ENCODE assay signal across 17 mouse cellular contexts in the genomic region with DNA sequence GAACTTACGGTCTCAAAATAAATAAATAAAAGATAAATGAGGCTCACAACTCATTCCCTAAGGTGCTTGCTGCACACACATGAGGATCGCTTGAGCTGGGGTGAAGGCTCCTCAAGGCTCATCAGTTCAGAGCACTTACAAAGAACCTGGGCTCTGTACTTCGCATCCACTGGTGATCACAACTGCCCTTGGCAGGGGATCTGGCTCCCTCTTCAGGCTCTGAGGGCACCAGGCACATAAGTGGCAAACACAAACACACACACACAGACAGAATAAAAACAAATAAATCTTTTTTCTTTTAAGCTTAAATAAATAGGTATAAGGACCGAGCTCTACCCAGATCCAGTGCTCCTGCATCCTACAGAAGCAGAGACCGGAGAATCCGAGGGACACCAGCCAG. TPM values are rescaled to one million over a fixed set of nuclear protein-coding genes. Genes with fewer than 3 reads are reported as not detected.
DNase-seq lines count a peak whose midpoint lies in the region; TF ChIP-seq lines count a peak whose summit lies in the region.
"Had no signal": no experiment of that assay in that cellular context is flagged by ENCODE, and none has a peak within 500 bp of the region (broad histone marks: within the 10 kb centered on the region; RNA-seq: fewer than 3 reads in every experiment).

No protein-coding gene starts in this region.

- H3K9ac ChIP-seq in CH12.LX (ENCODE audit: insufficient read depth, low read depth), result no peak overlapping the region
- H3K9ac ChIP-seq: forebrain, embryonic 15.5 days; midbrain, embryonic 15.5 days; neural tube, embryonic 13.5 days had no signal

- peak; percentile 58 for TF ChIP-seq RAD21 in CH12.LX (IDR thresholded peaks at IDR 0.05; ENCODE audit: low read depth, low read length)

- intact Hi-C loops in gastrocnemius, adult 2 months (cut with DNase I), result no loop called here

- peak; percentile 40 for TF ChIP-seq CTCF in gastrocnemius, adult 2 months (IDR thresholded peaks at IDR 0.05)
- TF ChIP-seq CTCF in lung, adult 2 months (IDR thresholded peaks at IDR 0.05; ENCODE audit: insufficient read depth, low read length), result peak; percentile 27; the same call in 1 of the 2 replicates
- TF ChIP-seq CTCF in CH12.LX (conservative IDR thresholded peaks at IDR 0.05 in 1 of 2, IDR thresholded peaks at IDR 0.05 in 1 of 2; ENCODE audit: low read depth in 2 of 2, low read length in 2 of 2), result peak in 1 of 2 experiments; percentile 58; a peak in 2 of 4 replicates
- TF ChIP-seq CTCF in cortical plate, adult 2 months (IDR thresholded peaks at IDR 0.05; ENCODE audit: extremely low read depth, insufficient read depth, low read length), result peak; percentile 31

- no peaks in the 10 kb centered on the region; the same call in 1 of the 2 replicates for H3K79me2 ChIP-seq in CH12.LX (replicated peaks; ENCODE audit: control insufficient read depth, extremely low read depth, insufficient read depth, poor library complexity, severe bottlenecking)

- H3K4me3 ChIP-seq in gastrocnemius, adult 2 months, result no peak overlapping the region
- H3K4me3 ChIP-seq in lung, adult 2 months (replicated peaks; ENCODE audit: extremely low read depth, low read depth, low read length), result no peak overlapping the region
- no peak overlapping the region for H3K4me3 ChIP-seq in CH12.LX (replicated peaks in 1 of 3; ENCODE audit: low read depth in 2 of 3, low read length in 2 of 3, poor library complexity in 1 of 3)
- H3K4me3 ChIP-seq in cortical plate, adult 2 months (ENCODE audit: insufficient read depth, low read length), result no peak overlapping the region
- H3K4me3 ChIP-seq in embryonic facial prominence, embryonic 10.5 days, result no peak overlapping the region
- H3K4me3 ChIP-seq: forebrain, embryonic 15.5 days; midbrain, embryonic 15.5 days; neural tube, embryonic 13.5 days had no signal

- no peaks in the 10 kb centered on the region for H3K4me1 ChIP-seq in lung, adult 2 months (ENCODE audit: control insufficient read depth, insufficient read depth, low read length)
- no peaks in the 10 kb centered on the region for H3K4me1 ChIP-seq in CH12.LX (ENCODE audit: control insufficient read depth in 1 of 2, insufficient read depth in 2 of 2)
- H3K4me1 ChIP-seq in cortical plate, adult 2 months (ENCODE audit: control insufficient read depth, insufficient read depth, low read length), result no peaks in the 10 kb centered on the region
- no peaks in the 10 kb centered on the region for H3K4me1 ChIP-seq in embryonic facial prominence, embryonic 10.5 days
- H3K4me1 ChIP-seq: forebrain, embryonic 15.5 days; midbrain, embryonic 15.5 days; neural tube, embryonic 13.5 days had no signal

- H3K27ac ChIP-seq in gastrocnemius, adult 2 months, result no peak overlapping the region
- no peak overlapping the region for H3K27ac ChIP-seq in CH12.LX (ENCODE audit: insufficient read depth, low read depth)
- no peak overlapping the region for H3K27ac ChIP-seq in cortical plate, adult 2 months (ENCODE audit: insufficient read depth, low read length)
- H3K27ac ChIP-seq in embryonic facial prominence, embryonic 10.5 days (replicated peaks), result no peak overlapping the region
- H3K27ac ChIP-seq: forebrain, embryonic 15.5 days; midbrain, embryonic 15.5 days; neural tube, embryonic 13.5 days had no signal

- WGBS in lung, adult 2 months, result 88% methylated on average over 6 of the region's 6 CpGs
- 87% methylated on average over 6 of the region's 6 CpGs for WGBS in embryonic facial prominence, embryonic 10.5 days

- H3K9me3 ChIP-seq in CH12.LX (replicated peaks; ENCODE audit: low read length), result no peaks in the 10 kb centered on the region
- H3K9me3 ChIP-seq in embryonic facial prominence, embryonic 10.5 days, result no peaks in the 10 kb centered on the region
- H3K9me3 ChIP-seq: forebrain, embryonic 15.5 days; midbrain, embryonic 15.5 days; neural tube, embryonic 13.5 days had no signal

- no peak overlapping the region for H3K4me2 ChIP-seq in CH12.LX (ENCODE audit: insufficient read depth, low read depth, poor library complexity, severe bottlenecking)
- H3K4me2 ChIP-seq: forebrain, embryonic 15.5 days; midbrain, embryonic 15.5 days; neural tube, embryonic 13.5 days had no signal

- TF ChIP-seq POLR2A in lung, adult 2 months (IDR thresholded peaks at IDR 0.05; ENCODE audit: borderline replicate concordance, extremely low read depth, low read depth, low read length), result no peak
- no peak for TF ChIP-seq POLR2A in CH12.LX (IDR thresholded peaks at IDR 0.05; ENCODE audit: low read depth, low read length)
- TF ChIP-seq POLR2A in cortical plate, adult 2 months (IDR thresholded peaks at IDR 0.05; ENCODE audit: extremely low read depth, insufficient read depth, low read length), result no peak

- no peaks in the 10 kb centered on the region for H3K27me3 ChIP-seq in CH12.LX (replicated peaks)
- H3K27me3 ChIP-seq in embryonic facial prominence, embryonic 10.5 days (replicated peaks; ENCODE audit: low read depth, poor library complexity, severe bottlenecking), result no peaks in the 10 kb centered on the region
- H3K27me3 ChIP-seq: forebrain, embryonic 15.5 days; midbrain, embryonic 15.5 days; neural tube, embryonic 13.5 days had no signal

- DNase-seq in gastrocnemius, adult 2 months, result no peak
- DNase-seq in gastrocnemius, adult 8-10 months (ENCODE audit: low spot score in 2 of 2), result no peak
- DNase-seq in lung, adult 2 months, result no peak
- DNase-seq in lung, postnatal 25 days (ENCODE audit: low spot score), result no peak
- DNase-seq in CH12.LX (ENCODE audit: extremely low read depth), result no peak
- no peak for DNase-seq in right cerebral cortex, adult 18-20 months
- no peak for DNase-seq in embryonic facial prominence, embryonic 10.5 days (ENCODE audit: low spot score)
- DNase-seq: cerebellum, adult 9-11 months; gastrocnemius, postnatal 36 days; heart, postnatal 10 days; kidney, adult 8-10 months; left cerebral cortex, postnatal 4 days; lung, postnatal 10 days had no signal

- TF ChIP-seq EP300 in CH12.LX (IDR thresholded peaks at IDR 0.05; ENCODE audit: low read length), result no peak

- peaks cover 41 to 72% of the 10 kb centered on the region in 2 experiments for H3K36me3 ChIP-seq in CH12.LX (replicated peaks in 1 of 2; ENCODE audit: control insufficient read depth in 1 of 2, insufficient read depth in 1 of 2, low read length in 1 of 2)
- peaks cover 40% of the 10 kb centered on the region for H3K36me3 ChIP-seq in embryonic facial prominence, embryonic 10.5 days (replicated peaks)

- dilution Hi-C loops in CH12.LX (cut with MboI; ENCODE audit: extremely low pct_ligation_motif_present, extremely low pct_unique_long_range_greater_than_20kb, low sequenced_read_pairs), result no loop called here

- in situ Hi-C loops in CH12.LX (cut with MboI; ENCODE audit: low pct_ligation_motif_present, low pct_unique_long_range_greater_than_20kb, low sequenced_read_pairs), result loop anchor here (10.0 to 25.0 kb wide), 2 partner anchors 171 to 298 kb away; a partner anchor contains a TSS

TF ChIP-seq in CH12.LX, 34 proteins besides CTCF, POLR2A, EP300 and RAD21:
- no peak for TF ChIP-seq JUN (IDR thresholded peaks at IDR 0.05; ENCODE audit: insufficient read depth, low read depth, low read length)

RNA-seq across cellular contexts. Expression of a gene that starts 8.1 kb away (rescaled TPM):
- 100 to 1,000 TPM; 187 to 259 TPM for total RNA-seq in gastrocnemius, adult 2 months (2021)
- total RNA-seq in gastrocnemius, adult 8-10 months (2022), result 100 to 1,000 TPM; 192 to 289 (median 265) TPM
- 203 and 218 TPM in 2 replicates for polyA plus RNA-seq in lung, adult 2 months (2012; rRNA removed)
- total RNA-seq in CH12.LX (2012; rRNA removed) (292 and 319 TPM in 2 replicates), CH12.LX (2014; rRNA removed) (110 and 130 TPM in 2 replicates)
- 255 and 303 TPM in 2 replicates for polyA plus RNA-seq in CH12.LX (2012; ENCODE audit: insufficient read length, low read depth)
- 247 and 260 TPM in 2 replicates for polyA plus RNA-seq in cortical plate, adult 2 months (2012; rRNA removed)
- polyA plus RNA-seq in embryonic facial prominence, embryonic 10.5 days (2016; fragmentation: Nextera tagmentation; extraction: Ambion mirVana), result 396 and 400 TPM in 2 replicates

RNA-seq across cellular contexts. Expression of a gene that starts 8.3 kb away (rescaled TPM):
- 10 to 100 TPM; 75.3 to 83.5 TPM for total RNA-seq in gastrocnemius, adult 2 months (2021)
- 10 to 100 TPM; 85.7 to 90.2 (median 88.3) TPM for total RNA-seq in gastrocnemius, adult 8-10 months (2022)
- 40.6 and 42.8 TPM in 2 replicates for polyA plus RNA-seq in lung, adult 2 months (2012; rRNA removed)
- total RNA-seq in CH12.LX (2012; rRNA removed) (58.6 and 60.6 TPM in 2 replicates), CH12.LX (2014; rRNA removed) (68.8 and 72.1 TPM in 2 replicates)
- 49.2 and 51.3 TPM in 2 replicates for polyA plus RNA-seq in CH12.LX (2012; ENCODE audit: insufficient read length, low read depth)
- 54.9 and 55.9 TPM in 2 replicates for polyA plus RNA-seq in cortical plate, adult 2 months (2012; rRNA removed)
- polyA plus RNA-seq in embryonic facial prominence, embryonic 10.5 days (2016; fragmentation: Nextera tagmentation; extraction: Ambion mirVana), result 37.7 and 42.1 TPM in 2 replicates

RNA-seq across cellular contexts. Expression of a gene that starts 8.8 kb away (rescaled TPM):
- total RNA-seq in gastrocnemius, adult 2 months (2021), result 1 to 10 TPM; 3.8 to 4.3 TPM
- 1 to 10 TPM; 3.5 to 5.2 (median 3.9) TPM for total RNA-seq in gastrocnemius, adult 8-10 months (2022)
- polyA plus RNA-seq in lung, adult 2 months (2012; rRNA removed), result 5.1 and 6.5 TPM in 2 replicates
- total RNA-seq in CH12.LX (2012; rRNA removed) (14.7 and 18.8 TPM in 2 replicates), CH12.LX (2014; rRNA removed) (10.5 and 17.0 TPM in 2 replicates)
- polyA plus RNA-seq in CH12.LX (2012; ENCODE audit: insufficient read length, low read depth), result 15.3 and 18.4 TPM in 2 replicates
- 2.2 and 5.6 TPM in 2 replicates for polyA plus RNA-seq in cortical plate, adult 2 months (2012; rRNA removed)
- polyA plus RNA-seq in embryonic facial prominence, embryonic 10.5 days (2016; fragmentation: Nextera tagmentation; extraction: Ambion mirVana), result 23.3 and 35.7 TPM in 2 replicates

RNA-seq across cellular contexts. Expression of a gene that starts 23.9 kb away (rescaled TPM):
- total RNA-seq in gastrocnemius, adult 2 months (2021), result 1 to 10 TPM; 4.9 to 8.1 TPM
- total RNA-seq in gastrocnemius, adult 8-10 months (2022), result 1 to 10 TPM; 5.8 to 8.3 (median 6.9) TPM
- 12.5 and 21.1 TPM in 2 replicates for polyA plus RNA-seq in lung, adult 2 months (2012; rRNA removed)
- 9.6 and 13.2 TPM in 2 replicates for total RNA-seq in CH12.LX (2012; rRNA removed)
- 20.7 and 25.2 TPM in 2 replicates for total RNA-seq in CH12.LX (2014; rRNA removed)
- polyA plus RNA-seq in CH12.LX (2012; ENCODE audit: insufficient read length, low read depth), result 33.4 and 36.5 TPM in 2 replicates
- polyA plus RNA-seq in cortical plate, adult 2 months (2012; rRNA removed), result 7.6 and 9.4 TPM in 2 replicates
- polyA plus RNA-seq in embryonic facial prominence, embryonic 10.5 days (2016; fragmentation: Nextera tagmentation; extraction: Ambion mirVana), result 50.8 and 52.6 TPM in 2 replicates

RNA-seq across cellular contexts. Expression of a gene that starts 23.9 kb away (rescaled TPM):
- 10 to 100 TPM in 1 of 2 experiments, 1 to 10 TPM in 1; 8.6 to 10.1 TPM for total RNA-seq in gastrocnemius, adult 2 months (2021)
- 10 to 100 TPM in 2 of 4 experiments, 1 to 10 TPM in 2; 5.6 to 13.2 (median 9.8) TPM for total RNA-seq in gastrocnemius, adult 8-10 months (2022)
- polyA plus RNA-seq in lung, adult 2 months (2012; rRNA removed), result 114 and 121 TPM in 2 replicates
- 36.8 and 39.8 TPM in 2 replicates for total RNA-seq in CH12.LX (2012; rRNA removed)
- total RNA-seq in CH12.LX (2014; rRNA removed), result 34.0 and 36.6 TPM in 2 replicates
- 24.6 and 33.0 TPM in 2 replicates for polyA plus RNA-seq in CH12.LX (2012; ENCODE audit: insufficient read length, low read depth)
- polyA plus RNA-seq in cortical plate, adult 2 months (2012; rRNA removed), result 46.7 and 46.8 TPM in 2 replicates
- polyA plus RNA-seq in embryonic facial prominence, embryonic 10.5 days (2016; fragmentation: Nextera tagmentation; extraction: Ambion mirVana), result 75.6 and 79.6 TPM in 2 replicates
